Mouse (Mus musculus) cerebellum, adult 11-12 months (tissue): Measurements from ENCODE around the gene Ehmt2.
"Not testable (repeated sequence)": the region's sequence is repeated elsewhere in the genome, so short reads cannot be mapped to it uniquely, and the experiment has no call there.

Experiments
- DNase-seq: peaks from one replicate; pipeline ENCODE4 v3.0.0; 2022

The Ehmt2 gene

GRCm38 (mm10) chr17:34928841-34929240 lies 30.6 kb downstream of the Ehmt2 start:
- no peak for DNase-seq

DNA sequence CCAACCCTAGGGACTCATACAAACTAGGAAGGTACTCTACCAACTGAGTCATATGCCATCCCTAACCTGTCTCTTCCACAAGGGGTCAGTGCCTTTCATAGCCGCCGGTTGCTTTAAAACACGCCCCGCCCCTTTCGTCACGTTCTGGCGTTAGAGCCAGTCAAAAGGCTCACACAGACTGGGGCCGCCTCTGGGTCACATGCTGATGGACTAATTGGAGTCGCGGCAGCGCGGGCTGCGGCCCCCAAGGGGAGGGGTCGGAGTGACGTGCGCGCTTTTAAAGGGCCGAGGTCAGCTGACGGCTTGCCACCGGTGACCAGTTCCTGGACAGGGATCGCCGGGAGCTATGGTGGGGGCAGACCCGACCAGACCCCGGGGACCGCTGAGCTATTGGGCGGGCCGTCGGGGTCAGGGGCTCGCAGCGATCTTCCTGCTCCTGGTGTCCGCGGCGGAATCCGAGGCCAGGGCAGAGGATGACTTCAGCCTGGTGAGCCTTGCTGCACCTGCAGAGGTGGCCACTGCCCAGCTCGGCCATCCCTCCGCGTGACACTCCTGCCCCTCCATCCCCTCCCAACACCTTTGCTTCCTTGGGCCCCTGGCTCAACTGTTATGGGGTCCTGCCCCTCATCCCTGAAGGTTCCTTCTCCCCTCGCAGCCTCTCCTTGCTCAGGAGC lies 32.9 kb downstream of the Ehmt2 start, which contains the start of gene Neu1:
Neu1 (plus strand) TSS at position 193 of the 674 bp plus-strand sequence.
- peak; percentile 99 for DNase-seq

DNA sequence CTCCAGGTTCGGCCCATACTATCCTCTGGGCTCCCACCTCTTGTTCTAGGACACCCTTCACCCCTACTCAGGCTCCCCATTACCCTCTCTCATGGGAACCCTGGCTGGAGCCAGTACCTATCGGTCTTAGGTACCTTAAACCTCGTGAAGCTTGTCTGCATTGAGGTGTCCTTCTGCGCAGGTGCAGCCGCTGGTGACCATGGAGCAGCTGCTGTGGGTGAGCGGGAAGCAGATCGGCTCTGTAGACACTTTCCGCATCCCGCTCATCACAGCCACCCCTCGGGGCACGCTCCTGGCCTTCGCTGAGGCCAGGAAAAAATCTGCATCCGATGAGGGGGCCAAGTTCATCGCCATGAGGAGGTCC lies 33.4 kb downstream of the Ehmt2 start:
- no peak for DNase-seq

DNA sequence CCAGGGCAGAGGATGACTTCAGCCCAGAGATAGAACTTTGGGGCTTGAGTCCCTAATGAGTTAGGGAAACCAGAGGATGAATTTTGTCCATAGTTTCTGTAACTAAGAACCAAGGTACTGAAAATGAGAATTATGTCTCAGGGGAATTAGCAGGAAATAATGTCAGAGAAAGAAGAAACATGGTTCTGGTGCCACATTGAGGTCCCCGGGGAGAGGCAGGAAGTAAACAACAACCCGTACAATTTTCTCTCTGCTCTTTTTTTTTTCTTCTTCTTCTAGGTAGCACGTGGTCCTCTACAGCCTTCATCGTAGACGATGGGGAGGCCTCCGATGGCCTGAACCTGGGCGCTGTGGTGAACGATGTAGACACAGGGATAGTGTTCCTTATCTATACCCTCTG lies 34.0 kb downstream of the Ehmt2 start:
- no peak for DNase-seq

DNA sequence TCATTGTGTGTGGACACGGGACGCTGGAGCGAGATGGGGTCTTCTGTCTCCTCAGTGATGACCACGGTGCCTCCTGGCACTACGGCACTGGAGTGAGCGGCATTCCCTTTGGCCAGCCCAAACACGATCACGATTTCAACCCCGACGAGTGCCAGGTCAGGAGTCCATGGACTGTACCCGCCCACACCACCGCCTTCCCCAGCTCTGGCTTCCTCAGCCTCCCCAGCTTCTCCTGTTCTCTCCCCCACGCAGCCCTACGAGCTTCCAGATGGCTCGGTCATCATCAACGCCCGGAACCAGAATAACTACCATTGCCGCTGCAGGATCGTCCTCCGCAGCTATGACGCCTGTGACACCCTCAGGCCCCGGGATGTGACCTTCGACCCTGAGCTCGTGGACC lies 35.8 kb downstream of the Ehmt2 start:
- peak; percentile 25 for DNase-seq

DNA sequence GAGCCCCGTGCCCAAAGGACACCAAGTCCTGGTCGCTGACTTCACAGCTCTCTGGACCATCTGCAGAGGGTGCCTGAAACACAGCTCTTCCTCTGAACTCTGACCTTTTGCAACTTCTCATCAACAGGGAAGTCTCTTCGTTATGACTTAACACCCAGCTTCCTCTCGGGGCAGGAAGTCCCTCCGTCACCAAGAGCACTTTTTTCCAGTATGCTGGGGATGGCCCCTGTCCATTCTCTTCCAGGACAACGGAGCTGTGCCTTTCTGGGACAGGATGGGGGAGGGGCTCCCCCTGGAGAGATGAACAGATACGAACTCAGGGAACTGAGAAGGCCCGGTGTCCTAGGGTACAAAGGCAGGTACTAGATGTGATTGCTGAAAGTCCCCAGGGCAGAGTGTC lies 36.6 kb downstream of the Ehmt2 start:
- DNase-seq: no peak

DNA sequence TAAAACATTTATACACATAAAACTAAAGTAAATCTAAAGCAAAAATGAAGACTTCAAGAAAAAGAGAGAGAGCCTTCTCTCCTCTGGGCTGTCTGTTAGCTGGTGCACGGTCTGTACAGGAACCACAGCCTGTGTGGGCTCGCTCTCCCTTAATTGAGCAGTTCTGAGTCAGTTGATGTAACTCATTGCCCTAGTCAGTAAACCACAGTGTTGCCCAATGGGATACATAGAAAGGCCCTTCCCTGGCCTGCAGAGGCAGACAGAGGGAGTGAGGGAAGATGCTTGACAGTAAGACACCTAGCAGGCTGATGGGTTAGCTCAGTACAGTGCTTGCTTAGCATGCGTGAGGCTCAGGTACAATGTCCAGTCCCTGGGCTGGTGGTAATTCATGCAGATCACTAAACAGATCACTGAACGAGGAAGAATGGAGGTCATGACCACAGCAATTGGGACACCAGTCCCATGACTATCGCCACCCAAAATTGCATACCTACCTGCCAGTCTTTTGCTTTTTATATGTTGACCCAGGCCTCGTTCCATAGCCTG lies 39.8 kb downstream of the Ehmt2 start:
- DNase-seq: no peak

DNA sequence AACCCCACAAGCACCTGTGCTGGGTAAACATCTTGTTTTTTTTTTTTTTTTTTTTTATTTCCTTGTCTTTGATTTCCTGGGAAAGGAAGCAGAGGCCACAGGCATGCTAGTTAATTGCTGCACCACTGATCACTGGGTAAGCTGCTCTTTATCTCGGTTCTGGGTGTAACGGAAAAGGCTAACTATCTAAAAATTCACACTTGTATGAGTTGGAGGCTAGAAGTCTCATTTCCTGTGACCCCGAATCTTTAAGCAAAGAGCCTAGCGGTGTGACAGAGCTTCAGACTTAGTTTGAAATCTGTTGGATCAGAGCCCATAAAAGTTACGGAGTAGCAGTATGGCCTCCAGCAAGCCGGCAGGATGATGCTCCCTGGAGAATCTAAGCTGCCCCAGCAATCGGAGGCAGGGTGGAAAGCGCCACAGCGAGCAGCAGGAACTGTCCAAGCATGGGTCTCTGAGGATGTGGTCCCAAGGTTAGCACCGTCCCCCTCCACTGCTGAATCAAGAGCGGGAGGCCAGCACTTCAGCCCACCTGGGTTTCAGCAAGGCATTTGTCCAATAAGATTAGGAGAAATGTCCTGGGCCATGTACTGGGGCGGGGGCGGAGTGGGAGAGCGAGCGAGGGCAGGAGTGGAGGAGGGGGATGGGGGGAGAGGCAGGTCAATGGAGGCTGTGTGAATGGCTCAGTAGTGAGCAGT lies 43.2 kb downstream of the Ehmt2 start:
- no peak for DNase-seq

DNA sequence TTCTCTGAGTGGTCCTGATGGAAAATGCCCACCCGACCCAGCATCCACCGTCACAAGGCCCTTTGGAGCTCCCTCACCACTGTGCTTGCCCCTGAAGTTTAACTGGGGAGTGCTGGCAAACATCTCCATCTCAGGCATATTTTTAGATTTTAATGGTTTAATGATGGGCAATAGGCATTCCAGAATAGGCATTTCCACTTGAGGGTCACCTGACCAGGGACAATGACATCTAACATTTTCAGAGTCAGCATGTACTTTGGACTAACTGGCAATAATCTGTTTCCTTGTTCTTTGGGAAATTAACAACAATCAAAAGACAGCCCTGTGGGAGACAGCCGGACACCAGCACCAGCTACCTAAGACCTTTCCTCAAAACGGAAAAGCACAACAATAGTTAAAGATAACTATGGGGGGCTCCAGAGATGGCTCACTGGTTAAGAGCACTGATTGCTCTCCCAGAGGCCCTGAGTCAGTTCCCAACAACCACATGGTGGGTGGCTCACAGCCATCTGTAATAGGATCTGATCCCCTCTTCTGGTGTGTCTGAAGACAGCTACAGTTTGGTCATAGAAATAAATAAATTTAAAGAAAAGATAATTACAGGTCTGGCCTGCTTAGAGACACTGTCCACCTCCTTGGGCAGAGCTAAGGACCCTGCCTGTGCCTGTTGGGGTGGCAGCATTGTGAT lies 45.0 kb downstream of the Ehmt2 start:
- DNase-seq: no peak

DNA sequence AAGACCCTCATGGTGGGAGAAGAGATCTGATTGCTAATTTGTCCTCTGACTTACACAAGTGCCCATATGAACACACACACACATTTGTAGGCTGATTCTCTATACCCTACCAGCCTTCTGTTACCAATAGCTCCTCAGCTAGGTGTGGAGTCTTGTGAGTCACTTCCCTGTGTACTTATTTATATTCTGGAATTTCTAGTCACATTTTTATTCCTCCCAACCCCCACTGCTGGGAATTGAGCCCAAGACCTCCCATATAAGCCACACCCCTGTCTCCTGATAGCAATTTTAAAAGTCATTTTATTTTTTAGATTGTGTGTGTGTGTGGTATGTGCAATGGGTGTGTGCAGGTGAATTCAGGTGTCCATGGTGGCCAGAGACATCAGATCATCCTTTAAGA lies 46.1 kb downstream of the Ehmt2 start:
- no peak for DNase-seq

DNA sequence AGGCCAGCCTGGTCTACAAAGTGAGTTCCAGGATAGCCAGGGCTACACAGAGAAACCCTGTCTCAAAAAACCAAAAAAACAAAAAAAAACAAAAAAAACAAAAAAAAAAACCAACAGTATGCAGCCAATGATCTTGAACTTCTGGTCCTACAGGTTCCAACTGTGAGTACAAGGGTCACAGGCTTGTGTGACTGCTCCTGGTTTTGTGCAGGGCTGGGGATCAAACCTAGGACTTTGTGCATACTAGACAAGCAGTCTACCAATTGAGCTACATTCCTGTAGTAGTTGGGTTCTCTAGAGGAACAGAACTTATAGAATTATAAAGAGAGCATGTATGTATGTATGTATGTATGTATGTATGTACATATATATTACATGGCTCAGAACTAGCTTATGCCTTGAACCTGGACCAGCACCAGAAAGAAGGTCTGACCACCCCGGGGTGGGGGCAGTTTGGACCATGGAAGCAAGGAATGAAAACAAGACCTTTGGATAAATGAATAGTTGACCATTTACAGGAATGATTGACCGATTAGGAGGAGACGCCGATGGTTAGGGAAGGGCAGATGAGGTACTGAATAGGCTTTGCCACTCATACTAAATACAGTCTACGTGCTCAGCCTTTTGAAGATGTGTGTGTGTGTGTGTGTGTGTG lies 48.3 kb downstream of the Ehmt2 start:
- no peak for DNase-seq

DNA sequence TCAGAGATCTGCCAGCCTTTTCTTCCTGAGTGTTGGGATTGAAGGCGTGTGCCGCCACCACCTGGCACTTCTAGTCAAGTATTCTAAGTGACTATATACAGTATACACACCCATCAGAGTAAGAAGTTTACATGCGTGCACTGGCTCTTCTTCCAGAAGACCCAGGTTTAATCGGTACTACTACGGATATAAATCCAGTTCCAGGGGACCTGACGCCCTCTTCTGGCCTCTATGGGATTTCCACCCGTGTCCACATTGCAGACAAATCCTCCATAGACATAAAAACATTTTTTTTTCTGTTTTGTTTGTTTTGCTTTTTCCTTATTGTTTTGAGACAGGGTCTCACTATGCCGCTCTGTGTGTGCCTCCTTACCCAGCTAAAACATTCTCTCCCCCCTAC lies 49.3 kb downstream of the Ehmt2 start:
- DNase-seq: no peak

DNA sequence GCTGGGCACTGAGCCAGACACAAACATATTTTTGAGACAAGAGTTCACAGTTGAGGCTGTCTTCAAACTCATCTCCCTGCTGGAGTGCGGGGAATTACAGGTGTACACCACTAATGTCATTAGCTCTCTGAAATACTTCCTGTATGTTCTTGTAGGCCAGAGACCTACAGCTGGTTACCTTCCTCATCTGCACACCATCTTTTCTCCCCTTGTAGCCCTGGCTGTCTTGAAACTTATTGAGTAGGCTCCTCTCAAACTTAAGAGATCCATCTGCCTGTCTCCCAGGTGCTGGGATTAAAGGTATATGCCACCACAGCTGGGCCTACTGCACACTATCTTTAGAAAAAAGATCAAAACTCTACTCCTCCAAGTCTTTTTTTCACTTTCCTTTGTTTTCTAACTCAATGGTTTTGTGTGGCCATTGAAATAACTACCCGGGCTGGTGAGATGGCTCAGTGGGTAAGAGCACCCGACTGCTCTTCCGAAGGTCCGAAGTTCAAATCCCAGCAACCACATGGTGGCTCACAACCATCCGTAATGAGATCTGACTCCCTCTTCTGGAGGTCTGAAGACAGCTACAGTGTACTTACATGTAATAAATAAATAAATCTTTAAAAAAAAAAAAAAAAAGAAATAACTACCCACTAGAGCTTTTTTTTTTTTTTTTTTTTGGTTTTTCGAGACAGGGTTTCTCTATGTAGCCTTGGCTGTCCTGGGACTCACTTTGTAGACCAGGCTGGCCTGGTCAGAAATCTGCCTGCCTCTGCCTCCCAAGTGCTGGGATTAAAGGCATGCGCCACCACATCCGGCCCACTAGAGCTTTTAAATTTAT lies 50.7 kb downstream of the Ehmt2 start:
- DNase-seq: not testable (repeated sequence)

- no peak for DNase-seq
These were observed 51.3 kb downstream of the Ehmt2 start for GRCm38 (mm10) chr17:34949553-34949969.

DNA sequence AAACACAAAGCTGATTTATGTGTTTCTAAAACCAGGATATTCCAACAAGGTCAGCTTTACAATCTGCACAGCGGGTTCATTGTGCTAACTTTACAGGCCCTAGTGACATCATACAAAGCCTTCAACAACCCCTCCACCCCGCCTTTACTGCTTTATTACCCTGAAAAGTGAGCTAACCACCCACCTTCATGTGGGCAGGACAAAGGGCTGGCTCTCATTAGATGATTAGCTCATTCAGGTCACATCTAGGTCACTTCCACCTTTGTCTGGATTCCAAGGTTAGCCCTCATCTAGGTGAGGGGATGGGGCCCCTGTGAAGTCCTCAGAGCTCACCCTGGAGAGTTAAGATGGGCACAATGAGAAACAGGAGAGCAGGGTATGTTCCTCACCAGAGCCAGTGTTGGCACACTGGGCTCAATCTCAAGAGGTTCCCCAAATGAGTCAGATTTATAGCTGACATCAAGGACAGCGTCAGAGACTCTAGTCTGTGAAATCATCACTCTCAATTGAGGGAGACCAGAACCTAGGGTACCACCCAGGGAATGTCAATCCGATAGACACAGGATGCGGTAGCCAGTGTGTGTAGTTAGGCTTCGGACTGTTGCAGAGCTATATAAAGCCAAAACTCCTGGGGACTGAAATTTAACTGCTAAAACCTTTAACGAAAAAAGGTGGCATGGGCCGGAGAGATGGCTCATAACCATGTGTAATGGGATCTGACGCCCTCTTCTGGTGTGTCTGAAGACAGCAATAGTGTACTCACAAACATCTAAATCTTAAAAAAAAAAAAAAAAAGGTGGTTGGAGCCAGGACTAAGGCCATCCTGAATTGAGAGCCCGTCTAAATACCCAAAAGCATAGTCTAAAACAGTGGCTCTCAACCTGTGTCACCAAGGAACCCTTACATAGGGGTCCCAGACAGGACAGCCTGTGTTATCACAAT lies 52.5 kb downstream of the Ehmt2 start:
- DNase-seq: no peak

- peak; percentile 74 for DNase-seq
These were observed 53.5 kb downstream of the Ehmt2 start for GRCm38 (mm10) chr17:34951636-34952377.

GRCm38 (mm10) chr17:34952378-34953040 lies 54.2 kb downstream of the Ehmt2 start:
- DNase-seq: peak; percentile 55

DNA sequence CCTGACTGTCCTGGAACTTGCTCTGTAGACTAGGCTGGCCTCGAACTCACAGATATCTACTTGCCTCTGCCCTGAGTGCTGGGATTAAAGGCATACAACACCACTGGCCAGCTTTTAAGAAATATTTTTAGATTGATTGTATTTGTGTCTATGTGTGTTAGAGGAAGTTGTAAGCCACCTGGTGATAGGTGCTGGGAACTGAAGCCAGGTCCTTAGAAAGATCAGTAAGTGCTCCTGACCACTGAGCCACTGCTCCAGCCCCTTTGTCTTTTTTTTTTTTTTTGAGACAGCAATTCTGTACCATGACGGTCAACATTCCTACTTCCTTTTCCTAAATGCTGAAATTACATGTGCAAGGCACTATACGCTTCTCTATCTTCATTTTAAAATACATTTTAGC lies 55.0 kb downstream of the Ehmt2 start:
- DNase-seq: no peak

DNA sequence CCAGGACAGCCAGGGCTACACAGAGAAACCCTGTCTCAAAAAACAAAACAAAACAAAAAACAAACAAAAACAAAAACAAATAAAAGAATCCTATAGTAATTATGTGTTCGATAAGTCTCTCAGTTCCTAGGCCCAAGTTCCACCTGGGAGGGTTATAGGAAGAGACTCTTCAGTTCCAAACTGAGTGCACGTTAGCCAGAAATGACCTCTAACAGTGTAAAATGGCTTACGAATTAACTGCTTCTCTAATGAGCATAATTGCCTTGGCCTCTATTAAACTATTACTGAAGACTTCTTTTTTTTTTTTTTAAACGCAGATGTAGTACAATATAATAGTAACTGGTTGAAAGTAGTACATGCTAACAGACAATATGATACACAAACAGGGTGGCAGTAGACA lies 55.6 kb downstream of the Ehmt2 start:
- no peak for DNase-seq

DNA sequence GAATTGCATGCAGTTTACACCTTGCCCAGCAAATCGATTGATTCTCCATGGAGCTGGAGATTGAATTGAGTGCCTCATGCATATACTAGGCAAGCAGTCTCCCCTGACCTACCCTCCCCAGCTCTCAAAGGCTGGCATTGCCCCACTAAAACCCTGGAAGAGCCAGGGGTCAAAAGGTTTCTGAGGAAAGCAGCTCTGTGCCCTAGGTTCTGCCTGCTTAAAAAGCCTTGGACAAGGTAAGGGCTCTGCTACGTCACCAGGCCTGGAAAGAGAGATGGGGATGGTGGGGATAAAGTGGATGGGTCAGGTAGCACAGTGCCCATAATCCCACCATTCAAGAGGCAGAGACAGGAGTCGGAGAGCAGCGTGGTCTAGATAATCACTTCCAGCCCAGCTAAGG lies 56.6 kb downstream of the Ehmt2 start:
- no peak for DNase-seq
